ENCODE assay signal across 27 mouse cellular contexts in the genomic region with DNA sequence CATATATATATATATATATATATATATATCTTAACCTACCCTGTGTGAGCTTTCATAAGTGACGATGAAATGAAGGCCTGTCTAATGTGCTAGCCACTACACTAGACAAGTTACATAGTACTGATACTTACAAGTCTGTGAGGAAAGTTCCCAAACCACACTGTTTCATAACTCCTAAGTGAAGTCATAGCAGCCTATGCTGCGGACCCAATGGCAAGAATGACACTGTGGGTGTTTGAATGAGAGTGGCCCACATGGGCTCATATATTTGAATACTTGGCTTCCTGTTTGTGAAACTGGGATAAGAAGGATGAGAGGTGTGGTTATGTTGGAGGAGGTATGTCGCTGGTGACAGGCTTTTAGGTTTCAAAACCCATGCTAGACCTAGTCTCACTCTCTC.
"Had no signal": no experiment of that assay in that cellular context is flagged by ENCODE, and none has a peak within 500 bp of the region (broad histone marks: within the 10 kb centered on the region; RNA-seq: fewer than 3 reads in every experiment).

No protein-coding gene starts in this region.

- H3K27me3 ChIP-seq: heart, embryonic 13.5 days; heart, embryonic 15.5 days; hindbrain, embryonic 13.5 days; hindbrain, embryonic 15.5 days; intestine, embryonic 15.5 days; kidney, embryonic 15.5 days; limb, embryonic 13.5 days; limb, embryonic 15.5 days; liver, embryonic 12.5 days had no signal

- H3K4me1 ChIP-seq: hindbrain, embryonic 13.5 days; hindbrain, embryonic 15.5 days; intestine, embryonic 15.5 days; limb, embryonic 13.5 days; limb, embryonic 15.5 days; liver, embryonic 12.5 days had no signal

- H3K4me3 ChIP-seq: gastrocnemius, adult 2 months; heart, adult 2 months; heart, embryonic 13.5 days; heart, embryonic 15.5 days; hindbrain, embryonic 10.5 days; hindbrain, embryonic 13.5 days; hindbrain, embryonic 15.5 days; intestine, embryonic 15.5 days; kidney, embryonic 15.5 days; layer of hippocampus, adult 2 months; left cerebral cortex, adult 2 months; limb, embryonic 13.5 days; limb, embryonic 15.5 days; liver, embryonic 12.5 days had no signal

- ATAC-seq: hindbrain, postnatal 0 days; intestine, embryonic 15.5 days; liver, embryonic 12.5 days had no signal

- H3K4me2 ChIP-seq: heart, embryonic 11.5 days; heart, embryonic 13.5 days; heart, embryonic 15.5 days; hindbrain, embryonic 13.5 days; hindbrain, embryonic 15.5 days; intestine, embryonic 15.5 days; kidney, embryonic 15.5 days; limb, embryonic 13.5 days; limb, embryonic 15.5 days; liver, embryonic 12.5 days had no signal

- H3K27ac ChIP-seq: heart, embryonic 13.5 days; heart, embryonic 15.5 days; hindbrain, embryonic 10.5 days; hindbrain, embryonic 13.5 days; hindbrain, embryonic 15.5 days; hindbrain, postnatal 0 days; intestine, embryonic 15.5 days; kidney, embryonic 15.5 days; kidney, postnatal 0 days; layer of hippocampus, adult 2 months; left cerebral cortex, adult 2 months; limb, embryonic 13.5 days; limb, embryonic 15.5 days; liver, embryonic 12.5 days had no signal

- H3K9me3 ChIP-seq: heart, embryonic 13.5 days; heart, embryonic 15.5 days; hindbrain, embryonic 10.5 days; hindbrain, embryonic 13.5 days; hindbrain, embryonic 15.5 days; intestine, embryonic 15.5 days; kidney, embryonic 15.5 days; limb, embryonic 13.5 days; limb, embryonic 15.5 days; liver, embryonic 12.5 days had no signal

- H3K9ac ChIP-seq: heart, embryonic 13.5 days; heart, embryonic 15.5 days; hindbrain, embryonic 13.5 days; hindbrain, embryonic 15.5 days; intestine, embryonic 15.5 days; kidney, embryonic 15.5 days; limb, embryonic 13.5 days; limb, embryonic 15.5 days; liver, embryonic 12.5 days had no signal

- H3K36me3 ChIP-seq: heart, embryonic 13.5 days; heart, embryonic 15.5 days; hindbrain, embryonic 10.5 days; hindbrain, embryonic 13.5 days; hindbrain, embryonic 15.5 days; intestine, embryonic 15.5 days; liver, embryonic 12.5 days had no signal

- DNase-seq: gastrocnemius, adult 2 months; gastrocnemius, postnatal 10 days; gastrocnemius, postnatal 25 days; heart, adult 11 months; heart, adult 2 months; heart, postnatal 4 days; kidney, adult 11 months; kidney, adult 2 months; kidney, adult 9 months; kidney, postnatal 25 days; kidney, postnatal 4 days; left cerebral cortex, postnatal 4 days had no signal
